Mouse (Mus musculus) lung, embryonic 16.5 days (tissue): ENCODE data around the gene Kcnj10. TPM values are rescaled to one million over a fixed set of nuclear protein-coding genes. Genes with fewer than 3 reads are reported as not detected.

Source experiments
- ATAC-seq: fragments of 200-750 bp; cut with Nextera tagmentation; 2 replicates; pipeline ENCODE4 v1.8.0; 2017; ENCODE audit warnings: low read depth, mild to moderate bottlenecking, moderate library complexity
- H3K27ac ChIP-seq: fragments of 300-500 bp; sonication (generic); 2 replicates; pipeline ENCODE4 v1.5.1; 2014; ENCODE audit warnings: mild to moderate bottlenecking, control low read depth, low read length
- H3K27me3 ChIP-seq: fragments of 300-500 bp; sonication (generic); 2 replicates; pipeline ENCODE4 v1.6.1; 2014; ENCODE audit warnings: low read depth, low read length, mixed read lengths; ENCODE audit not compliant: control insufficient read depth, insufficient read depth
- H3K36me3 ChIP-seq: fragments of 300-500 bp; sonication (generic); 2 replicates; pipeline ENCODE4 v1.6.1; 2014; ENCODE audit warnings: low read length; ENCODE audit not compliant: control insufficient read depth, insufficient read depth
- H3K4me1 ChIP-seq: fragments of 300-500 bp; sonication (generic); replicated peaks from 2 replicates; pipeline ENCODE4 v1.6.1; 2014; ENCODE audit warnings: low read length, mixed read lengths; ENCODE audit not compliant: control insufficient read depth, insufficient read depth
- H3K4me2 ChIP-seq: fragments of 300-500 bp; sonication (generic); 2 replicates; pipeline ENCODE4 v1.6.1; 2014; ENCODE audit warnings: low read depth, low read length, control low read depth
- H3K4me3 ChIP-seq: fragments of 300-500 bp; sonication (generic); 2 replicates; pipeline ENCODE4 v1.5.1; 2014; ENCODE audit warnings: mild to moderate bottlenecking, low read length, control low read depth
- H3K9ac ChIP-seq: fragments of 300-500 bp; sonication (generic); 2 replicates; pipeline ENCODE4 v1.6.1; 2014; ENCODE audit warnings: low read length, control low read depth
- H3K9me3 ChIP-seq: fragments of 300-500 bp; sonication (generic); 2 replicates; pipeline ENCODE4 v1.6.1; 2016; ENCODE audit warnings: low read length; ENCODE audit not compliant: control insufficient read depth
- WGBS: fragments of 180-500 bp; shearing (Covaris S2); extraction: QIAGEN DNeasy Blood & Tissue Kit; methylation state at CpG from one replicate; pipeline ENCODE4 v1.1.7; 2014; 5-methylcytosine and 5-hydroxymethylcytosine counted together
- polyA plus RNA-seq: library from polyadenylated mRNA; unstranded; fragments of >200 nt; fragmentation: Nextera tagmentation; extraction: Ambion mirVana; gene quantifications from 2 replicates; pipeline ENCODE4 v1.2.1, GENCODE M21; 2015

Kcnj10 gene
- polyA plus RNA-seq, 1 experiment from 2014 or later: 0.20 TPM

DNA sequence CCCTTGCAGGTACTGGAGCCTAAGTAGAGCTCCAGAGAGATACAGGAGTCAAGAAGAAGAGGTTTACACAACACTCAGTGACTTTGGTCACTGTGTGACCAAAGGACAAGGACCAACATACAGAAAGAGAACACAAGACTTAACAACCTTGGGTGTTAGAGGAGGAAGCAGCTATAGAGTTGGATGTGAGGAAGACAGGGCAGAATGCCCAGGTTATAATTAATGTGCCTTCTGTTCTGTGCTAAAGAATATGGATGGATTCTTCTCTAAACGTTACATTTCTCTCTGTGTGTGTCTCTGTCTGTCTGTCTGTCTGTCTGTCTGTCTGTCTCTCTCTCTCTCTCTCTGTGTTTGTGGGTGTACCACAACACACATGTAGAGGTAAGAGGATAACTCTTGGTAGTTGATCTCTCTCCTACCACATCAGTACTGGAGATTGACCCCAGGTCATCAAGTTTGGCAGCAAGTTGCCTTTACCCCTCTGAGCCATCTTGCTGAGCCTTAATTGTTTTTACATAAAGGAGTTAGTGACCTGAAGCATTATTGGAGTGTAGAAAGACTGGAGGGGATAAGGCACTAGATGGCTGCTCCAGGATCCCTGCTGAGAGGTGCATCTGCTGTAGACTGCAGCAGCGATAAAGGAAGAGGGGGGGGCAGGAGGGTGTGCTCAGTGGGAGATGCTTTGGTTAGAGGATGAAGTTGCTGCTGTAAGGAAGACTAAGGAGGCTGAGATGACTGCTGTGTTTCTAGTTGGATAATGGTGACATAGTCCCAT, 3.4 kb upstream of the Kcnj10 start:
- Histone ChIP-seq H3K4me1 (peaks cover 11% of the 10 kb centered on the region), H3K36me3 (no peaks in the 10 kb centered on the region), H3K9me3 (no peaks in the 10 kb centered on the region), H3K9ac (no peak overlapping the region), H3K27ac (no peak overlapping the region), H3K27me3 (peaks cover 21% of the 10 kb centered on the region), H3K4me2 (no peak overlapping the region), H3K4me3 (no peak overlapping the region)
- 31% methylated on average over 2 of the region's 2 CpGs for WGBS
- no peak for ATAC-seq

DNA sequence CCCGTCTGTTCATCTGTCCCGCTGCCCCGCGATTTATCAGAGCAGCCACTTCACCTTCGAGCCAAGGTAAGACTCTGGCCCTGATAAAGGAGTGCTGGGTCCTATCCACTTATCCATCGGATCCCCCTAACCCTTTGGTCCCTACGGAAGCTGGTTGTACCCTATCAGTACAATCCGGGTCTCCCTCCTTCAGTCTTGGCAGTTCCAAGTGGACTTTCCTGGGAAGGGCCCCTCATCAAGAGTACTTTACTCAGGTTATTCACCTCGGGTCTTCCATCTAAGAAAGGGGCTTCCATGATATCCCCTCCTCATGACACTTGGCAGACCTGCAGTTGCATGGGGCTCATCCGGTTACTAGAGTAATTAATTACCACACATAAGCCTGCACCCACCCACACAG, 376 bp downstream of the Kcnj10 start:
- Histone ChIP-seq H3K4me1 (peaks cover 15% of the 10 kb centered on the region), H3K36me3 (no peaks in the 10 kb centered on the region), H3K4me3 (peak overlapping the region; percentile 56), H3K27ac (no peak overlapping the region), H3K27me3 (peaks cover 20% of the 10 kb centered on the region), H3K4me2 (peak overlapping the region; percentile 80), H3K9me3 (no peaks in the 10 kb centered on the region), H3K9ac (peak overlapping the region; percentile 46)
- no peak; the same call in 1 of the 2 replicates for ATAC-seq
- WGBS: 9% methylated on average over 10 of the region's 10 CpGs

DNA sequence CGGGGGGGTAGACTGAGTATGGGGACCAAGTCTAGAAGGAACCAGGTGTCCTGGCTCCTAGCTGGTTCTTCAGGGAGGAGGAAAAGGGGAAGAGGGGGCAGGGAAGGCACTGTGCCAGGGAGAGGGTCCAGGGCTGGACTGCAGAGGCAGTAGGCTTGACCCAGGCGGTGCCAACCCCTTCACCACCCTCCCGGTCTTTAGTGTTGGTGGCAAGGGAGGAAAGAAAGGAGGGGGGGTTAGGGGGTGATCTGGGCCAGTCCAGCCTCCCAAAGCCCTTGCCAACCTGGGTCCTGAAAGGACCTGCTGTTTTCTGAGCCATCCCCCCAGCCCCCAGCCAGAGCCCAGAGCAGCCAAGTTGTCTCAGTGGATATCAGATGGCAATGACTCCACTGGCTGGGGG, 1.7 kb downstream of the Kcnj10 start:
- H3K36me3 ChIP-seq: no peaks in the 10 kb centered on the region
- no peak overlapping the region for H3K4me2 ChIP-seq
- WGBS: 93% methylated on average over 3 of the region's 3 CpGs
- H3K4me3 ChIP-seq: no peak overlapping the region
- H3K9me3 ChIP-seq: no peaks in the 10 kb centered on the region
- H3K4me1 ChIP-seq: peaks cover 15% of the 10 kb centered on the region
- no peak overlapping the region for H3K9ac ChIP-seq
- ATAC-seq: no peak
- peaks cover 20% of the 10 kb centered on the region for H3K27me3 ChIP-seq
- no peak overlapping the region for H3K27ac ChIP-seq

DNA sequence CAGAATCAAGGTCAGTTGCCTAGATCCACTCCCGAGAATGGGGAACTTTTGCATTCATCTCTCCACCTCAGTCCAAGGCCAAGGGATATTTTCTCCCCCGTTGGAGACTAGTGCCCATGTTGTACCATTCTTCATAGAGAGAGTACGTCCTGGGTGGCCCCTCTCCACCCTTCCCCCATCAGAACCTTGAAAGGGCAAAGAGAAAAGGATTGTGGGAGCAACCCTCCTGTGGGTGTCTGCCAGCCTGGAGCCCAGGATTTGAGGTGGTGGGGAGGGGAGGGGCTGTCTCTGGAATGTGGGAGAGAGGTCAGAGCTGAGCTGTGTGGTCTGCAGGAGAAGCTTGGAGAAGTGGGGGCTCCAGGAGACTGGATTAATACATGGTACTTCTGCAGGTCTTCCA, 2.9 kb downstream of the Kcnj10 start:
- WGBS: 36% methylated on average over 3 of the region's 3 CpGs
- Histone ChIP-seq H3K4me1 (peaks cover 15% of the 10 kb centered on the region), H3K9ac (no peak overlapping the region), H3K9me3 (no peaks in the 10 kb centered on the region), H3K4me3 (no peak overlapping the region), H3K4me2 (no peak overlapping the region), H3K36me3 (no peaks in the 10 kb centered on the region), H3K27ac (no peak overlapping the region), H3K27me3 (peaks cover 20% of the 10 kb centered on the region)
- no peak for ATAC-seq

DNA sequence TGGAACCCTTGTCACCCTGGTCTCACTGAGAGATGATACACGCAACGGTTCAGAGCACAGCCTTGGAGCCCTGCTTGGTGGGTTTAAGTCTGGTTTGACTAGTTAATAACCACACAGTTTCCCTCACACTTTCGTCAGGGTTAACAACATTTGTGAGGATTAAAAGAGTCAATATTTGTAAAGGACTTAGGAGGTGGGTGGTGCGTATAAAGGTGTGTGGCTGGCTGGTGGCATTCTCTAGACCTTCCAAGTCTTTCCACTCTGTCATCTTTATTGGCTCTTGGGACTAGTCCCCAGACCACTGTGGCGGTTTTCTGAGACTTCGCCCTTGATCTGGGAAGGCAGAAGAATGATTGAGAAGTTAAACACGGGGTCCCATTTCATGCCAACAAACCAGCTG, 3.8 kb downstream of the Kcnj10 start:
- no peak overlapping the region for H3K9ac ChIP-seq
- peaks cover 20% of the 10 kb centered on the region for H3K27me3 ChIP-seq
- WGBS: 48% methylated on average over 7 of the region's 7 CpGs
- H3K36me3 ChIP-seq: no peaks in the 10 kb centered on the region
- peak; percentile 45 for ATAC-seq
- H3K27ac ChIP-seq: peak overlapping the region; percentile 63
- H3K4me2 ChIP-seq: no peak overlapping the region
- H3K4me3 ChIP-seq: no peak overlapping the region
- H3K9me3 ChIP-seq: no peaks in the 10 kb centered on the region
- H3K4me1 ChIP-seq: peaks cover 17% of the 10 kb centered on the region

DNA sequence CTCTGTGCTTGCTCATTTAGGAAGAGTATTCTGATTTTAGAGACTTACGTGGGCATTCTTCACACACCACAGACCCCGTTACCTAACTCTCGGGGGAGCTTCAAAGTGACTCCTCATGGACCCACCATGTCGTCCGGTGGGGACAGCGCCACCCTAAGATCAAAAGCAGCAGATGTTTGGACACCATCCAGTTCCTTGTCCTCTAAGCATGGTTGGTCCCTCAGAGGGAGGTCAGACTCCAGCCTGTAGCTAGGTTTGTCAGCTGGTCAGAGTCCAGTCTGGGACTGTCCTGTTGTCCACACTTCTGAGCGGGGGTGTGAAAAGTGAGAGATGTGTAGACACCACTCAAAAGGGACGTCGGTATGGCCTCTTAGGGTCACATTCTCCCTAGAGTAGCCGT, 5.7 kb downstream of the Kcnj10 start:
- 68% methylated on average over 10 of the region's 10 CpGs for WGBS
- ATAC-seq: no peak
- peaks cover 6% of the 10 kb centered on the region for H3K27me3 ChIP-seq
- no peak overlapping the region for H3K4me3 ChIP-seq
- no peak overlapping the region for H3K9ac ChIP-seq
- H3K27ac ChIP-seq: no peak overlapping the region
- H3K9me3 ChIP-seq: no peaks in the 10 kb centered on the region
- peaks cover 13% of the 10 kb centered on the region for H3K4me1 ChIP-seq
- no peaks in the 10 kb centered on the region for H3K36me3 ChIP-seq
- no peak overlapping the region for H3K4me2 ChIP-seq

DNA sequence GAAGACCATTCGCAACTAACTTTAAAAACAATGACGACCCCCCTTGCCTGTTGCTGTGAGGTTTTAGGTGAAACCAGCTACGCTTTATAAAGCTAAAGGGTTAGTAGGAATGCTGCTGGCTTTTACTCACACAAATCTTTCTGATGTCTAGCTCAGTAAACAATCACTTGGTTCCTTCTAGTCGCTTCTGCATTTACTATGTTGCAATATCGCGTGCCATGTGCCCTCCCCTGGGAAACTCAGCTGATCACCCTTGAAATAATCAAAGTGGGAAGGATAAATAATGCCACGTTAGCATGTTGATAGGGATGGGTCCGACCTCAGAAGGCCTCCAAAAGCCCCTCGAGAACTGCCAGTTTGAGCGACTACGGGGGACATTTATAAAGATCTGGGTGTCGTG, 6.4 kb downstream of the Kcnj10 start:
- no peak overlapping the region for H3K4me3 ChIP-seq
- no peak overlapping the region for H3K4me2 ChIP-seq
- H3K4me1 ChIP-seq: peaks cover 13% of the 10 kb centered on the region
- WGBS: 79% methylated on average over 12 of the region's 12 CpGs
- H3K36me3 ChIP-seq: no peaks in the 10 kb centered on the region
- peaks cover 3% of the 10 kb centered on the region; the same call in 1 of the 2 replicates for H3K27me3 ChIP-seq
- no peak overlapping the region for H3K27ac ChIP-seq
- no peak for ATAC-seq
- no peaks in the 10 kb centered on the region for H3K9me3 ChIP-seq
- H3K9ac ChIP-seq: no peak overlapping the region

DNA sequence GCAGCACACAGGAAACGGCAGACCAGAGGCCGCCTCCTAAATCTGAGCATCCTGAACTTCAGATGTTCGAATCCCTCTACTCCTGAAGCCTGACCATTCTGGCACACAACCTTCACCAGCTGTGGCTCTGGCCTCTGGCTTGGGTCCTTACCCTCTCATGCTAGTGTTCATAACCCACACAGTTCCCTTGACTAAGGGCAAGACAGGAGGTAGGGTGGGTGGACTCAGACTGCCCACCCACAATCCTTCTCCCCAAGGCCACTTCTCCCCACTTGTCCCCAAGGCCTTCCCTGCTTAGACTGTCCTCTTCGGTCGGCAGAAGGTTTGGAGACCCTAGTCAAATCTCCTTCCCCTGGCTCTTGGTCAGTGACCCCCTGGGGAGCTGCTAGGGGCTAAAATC, 8.5 kb downstream of the Kcnj10 start:
- Histone ChIP-seq H3K4me3 (no peak overlapping the region), H3K4me2 (no peak overlapping the region), H3K27ac (no peak overlapping the region), H3K36me3 (no peaks in the 10 kb centered on the region), H3K9me3 (no peaks in the 10 kb centered on the region), H3K4me1 (peaks cover 13% of the 10 kb centered on the region), H3K9ac (no peak overlapping the region), H3K27me3 (no peaks in the 10 kb centered on the region; the same call in 1 of the 2 replicates)
- WGBS: 74% methylated on average over 5 of the region's 5 CpGs
- no peak for ATAC-seq

DNA sequence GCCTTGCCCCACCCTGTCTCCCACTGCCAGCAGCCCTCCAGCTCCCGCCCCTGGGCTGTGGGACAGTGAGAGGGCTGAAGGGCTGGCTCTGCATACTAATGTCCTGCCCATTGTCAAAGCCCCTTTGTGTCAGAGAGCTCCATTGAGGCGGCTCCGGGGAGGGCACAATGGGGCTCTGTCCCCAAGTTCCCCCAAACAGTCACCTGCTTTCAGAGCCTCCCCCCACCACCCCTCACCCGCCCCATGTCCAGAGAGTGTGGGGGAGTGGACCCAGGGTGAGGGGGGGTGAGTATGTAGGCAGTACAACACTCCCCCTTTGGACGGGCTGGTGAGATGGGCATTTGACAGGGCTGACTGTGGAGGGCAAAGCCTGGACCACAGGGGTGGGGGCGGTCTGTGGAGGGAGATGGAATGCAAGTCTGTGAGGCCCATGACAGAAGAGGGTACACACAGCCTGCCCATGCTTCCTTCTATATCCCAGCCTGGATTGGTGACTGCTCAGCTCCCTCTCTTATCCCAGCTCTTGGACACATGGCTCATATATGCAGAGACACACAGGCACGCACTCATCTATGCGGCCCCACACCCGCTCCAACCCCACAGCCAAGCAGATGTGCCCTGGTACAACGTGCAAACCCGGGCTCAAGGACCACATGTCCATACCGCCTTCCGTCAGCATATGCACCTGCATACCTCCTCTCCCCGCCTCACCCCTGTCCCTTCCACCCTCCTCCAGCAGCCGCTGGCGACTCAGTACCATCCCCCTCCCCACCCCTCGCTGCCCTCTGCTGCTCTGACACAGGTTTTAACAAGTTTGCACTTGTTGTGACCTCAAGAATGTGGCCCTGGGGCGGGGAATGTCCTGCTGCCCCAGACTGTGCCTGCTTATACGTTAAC, 9.2 kb downstream of the Kcnj10 start:
- Histone ChIP-seq H3K9me3 (no peaks in the 10 kb centered on the region), H3K4me2 (no peak overlapping the region), H3K36me3 (no peaks in the 10 kb centered on the region), H3K27ac (no peak overlapping the region), H3K9ac (no peak overlapping the region), H3K4me1 (peaks cover 12% of the 10 kb centered on the region), H3K27me3 (no peaks in the 10 kb centered on the region; the same call in 1 of the 2 replicates), H3K4me3 (no peak overlapping the region)
- ATAC-seq: peak; percentile 70
- 14% methylated on average over 19 of the region's 19 CpGs for WGBS
